Mouse (Mus musculus): Measurements from ENCODE around the gene Cd3e. TPM values are rescaled to one million over a fixed set of nuclear protein-coding genes. Genes with fewer than 3 reads are reported as not detected.

The Cd3e gene
- polyA plus RNA-seq (2012; fragmentation: generic; extraction: Trizol) = not detected

GRCm38 (mm10) chr9:45009180-45010078 lies at the start of gene Cd3e:
Cd3e (minus strand) TSS chr9:45009627.
- Histone ChIP-seq H3K79me2 (ENCODE audit: control insufficient read depth, insufficient read depth) (no peaks in the 10 kb centered on the region), H3K4me3 (no peak within 1 kb of the TSS), H3K4me2 (ENCODE audit: low read depth) (no peak within 1 kb of the TSS), H3K27me3 (ENCODE audit: control insufficient read depth, insufficient read depth, insufficient read length) (peaks cover 9% of the 10 kb centered on the region), H3K36me3 (ENCODE audit: control insufficient read depth, insufficient read depth) (no peaks in the 10 kb centered on the region), H3ac (ENCODE audit: control insufficient read depth, insufficient read length) (no peak within 1 kb of the TSS)
- TF ChIP-seq MYOG (IDR thresholded peaks at IDR 0.05; ENCODE audit: control insufficient read depth in 1 of 3, insufficient read depth in 1 of 3, insufficient read length in 2 of 3, low read depth in 2 of 3) (no peak), REST (IDR thresholded peaks at IDR 0.05; ENCODE audit: insufficient read depth, insufficient read length) (no peak), E2F4 (IDR thresholded peaks at IDR 0.05; ENCODE audit: insufficient read depth) (no peak), TCF12 (IDR thresholded peaks at IDR 0.05; ENCODE audit: insufficient read depth, poor library complexity, severe bottlenecking) (no peak), USF1 (IDR thresholded peaks at IDR 0.05; ENCODE audit: low read depth) (no peak), POLR2AphosphoS2 (IDR thresholded peaks at IDR 0.05; ENCODE audit: insufficient read length, low read depth) (no peak), MYOD1 (IDR thresholded peaks at IDR 0.05; ENCODE audit: control insufficient read depth in 1 of 3, insufficient read length in 2 of 3, low read depth in 2 of 3) (no peak)

GRCm38 (mm10) chr9:45058304-45058940 lies 49.0 kb upstream of the Cd3e start:
- Histone ChIP-seq H3K36me3 (ENCODE audit: control insufficient read depth, insufficient read depth) (no peaks in the 10 kb centered on the region), H3K4me3 (no peak overlapping the region), H3K27me3 (ENCODE audit: control insufficient read depth, insufficient read depth, insufficient read length) (peaks cover 47% of the 10 kb centered on the region), H3K79me2 (ENCODE audit: control insufficient read depth, insufficient read depth) (no peaks in the 10 kb centered on the region), H3ac (ENCODE audit: control insufficient read depth, insufficient read length) (no peak overlapping the region), H3K4me2 (ENCODE audit: low read depth) (no peak overlapping the region)
- TF ChIP-seq MYOD1 (IDR thresholded peaks at IDR 0.05; ENCODE audit: control insufficient read depth in 1 of 3, insufficient read length in 2 of 3, low read depth in 2 of 3) (no peak), E2F4 (IDR thresholded peaks at IDR 0.05; ENCODE audit: insufficient read depth) (no peak), MAX (IDR thresholded peaks at IDR 0.05; ENCODE audit: low read depth) (no peak), REST (IDR thresholded peaks at IDR 0.05; ENCODE audit: insufficient read depth, insufficient read length) (no peak), TCF3 (IDR thresholded peaks at IDR 0.05; ENCODE audit: insufficient read length, low read depth) (no peak), TCF12 (IDR thresholded peaks at IDR 0.05; ENCODE audit: insufficient read depth, poor library complexity, severe bottlenecking) (no peak), USF1 (IDR thresholded peaks at IDR 0.05; ENCODE audit: low read depth) (no peak), POLR2A (IDR thresholded peaks at IDR 0.05; ENCODE audit: insufficient read length, low read depth) (no peak), CEBPB (IDR thresholded peaks at IDR 0.05; ENCODE audit: insufficient read depth, poor library complexity, severe bottlenecking) (no peak), POLR2AphosphoS2 (IDR thresholded peaks at IDR 0.05; ENCODE audit: insufficient read length, low read depth) (no peak)

- TF ChIP-seq E2F4 (IDR thresholded peaks at IDR 0.05; ENCODE audit: insufficient read depth) (no peak), TCF12 (IDR thresholded peaks at IDR 0.05; ENCODE audit: insufficient read depth, poor library complexity, severe bottlenecking) (no peak), POLR2A (IDR thresholded peaks at IDR 0.05; ENCODE audit: insufficient read length, low read depth) (no peak), USF1 (IDR thresholded peaks at IDR 0.05; ENCODE audit: low read depth) (no peak), TCF3 (IDR thresholded peaks at IDR 0.05; ENCODE audit: insufficient read length, low read depth) (no peak), MYOD1 (IDR thresholded peaks at IDR 0.05; ENCODE audit: control insufficient read depth in 1 of 3, insufficient read length in 2 of 3, low read depth in 2 of 3) (no peak), POLR2AphosphoS2 (IDR thresholded peaks at IDR 0.05; ENCODE audit: insufficient read length, low read depth) (no peak), REST (IDR thresholded peaks at IDR 0.05; ENCODE audit: insufficient read depth, insufficient read length) (no peak), CEBPB (IDR thresholded peaks at IDR 0.05; ENCODE audit: insufficient read depth, poor library complexity, severe bottlenecking) (no peak), SRF (IDR thresholded peaks at IDR 0.05; ENCODE audit: control insufficient read depth, insufficient read length, low read depth) (no peak), MYOG (IDR thresholded peaks at IDR 0.05; ENCODE audit: control insufficient read depth in 1 of 3, insufficient read depth in 1 of 3, insufficient read length in 2 of 3, low read depth in 2 of 3) (no peak), MAX (IDR thresholded peaks at IDR 0.05; ENCODE audit: low read depth) (no peak)
- H3K4me3 ChIP-seq = peak within 1 kb of the TSS; percentile 16
- H3K79me2 ChIP-seq (ENCODE audit: control insufficient read depth, insufficient read depth) = no peaks in the 10 kb centered on the region
- no peaks in the 10 kb centered on the region for H3K36me3 ChIP-seq (ENCODE audit: control insufficient read depth, insufficient read depth)
- H3K27me3 ChIP-seq (ENCODE audit: control insufficient read depth, insufficient read depth, insufficient read length) = peaks cover 32% of the 10 kb centered on the region
- H3ac ChIP-seq (ENCODE audit: control insufficient read depth, insufficient read length) = no peak within 1 kb of the TSS
- peak within 1 kb of the TSS; percentile 49 for H3K4me2 ChIP-seq (ENCODE audit: low read depth)
These were observed 45.8 kb upstream of the Cd3e start, which contains the start of gene Mpzl3 for GRCm38 (mm10) chr9:45055082-45055713. Mpzl3 (plus strand) TSS chr9:45055186.

GRCm38 (mm10) chr9:45050301-45050700 lies 40.9 kb upstream of the Cd3e start:
- Histone ChIP-seq H3K27me3 (ENCODE audit: control insufficient read depth, insufficient read depth, insufficient read length) (peaks cover 5% of the 10 kb centered on the region), H3K79me2 (ENCODE audit: control insufficient read depth, insufficient read depth) (no peaks in the 10 kb centered on the region), H3K4me2 (ENCODE audit: low read depth) (no peak overlapping the region), H3K4me3 (no peak overlapping the region), H3ac (ENCODE audit: control insufficient read depth, insufficient read length) (no peak overlapping the region), H3K36me3 (ENCODE audit: control insufficient read depth, insufficient read depth) (no peaks in the 10 kb centered on the region)
- TF ChIP-seq TCF12 (IDR thresholded peaks at IDR 0.05; ENCODE audit: insufficient read depth, poor library complexity, severe bottlenecking) = no peak
- TF ChIP-seq USF1 (IDR thresholded peaks at IDR 0.05; ENCODE audit: low read depth) = no peak
- TF ChIP-seq POLR2A (IDR thresholded peaks at IDR 0.05; ENCODE audit: insufficient read length, low read depth) = no peak
- TF ChIP-seq MAX (IDR thresholded peaks at IDR 0.05; ENCODE audit: low read depth) = no peak
- TF ChIP-seq SRF (IDR thresholded peaks at IDR 0.05; ENCODE audit: control insufficient read depth, insufficient read length, low read depth) = no peak
- no peak for TF ChIP-seq MYOD1 (IDR thresholded peaks at IDR 0.05; ENCODE audit: control insufficient read depth in 1 of 3, insufficient read length in 2 of 3, low read depth in 2 of 3)
- TF ChIP-seq E2F4 (IDR thresholded peaks at IDR 0.05; ENCODE audit: insufficient read depth) = no peak
- no peak for TF ChIP-seq POLR2AphosphoS2 (IDR thresholded peaks at IDR 0.05; ENCODE audit: insufficient read length, low read depth)
- no peak for TF ChIP-seq MYOG (IDR thresholded peaks at IDR 0.05; ENCODE audit: control insufficient read depth in 1 of 3, insufficient read depth in 1 of 3, insufficient read length in 2 of 3, low read depth in 2 of 3)
- no peak for TF ChIP-seq CEBPB (IDR thresholded peaks at IDR 0.05; ENCODE audit: insufficient read depth, poor library complexity, severe bottlenecking)
- TF ChIP-seq TCF3 (IDR thresholded peaks at IDR 0.05; ENCODE audit: insufficient read length, low read depth) = no peak
- TF ChIP-seq REST (IDR thresholded peaks at IDR 0.05; ENCODE audit: insufficient read depth, insufficient read length) = no peak

All from myocyte (in vitro differentiated cells).